Mouse (Mus musculus): Measurements from ENCODE around the gene Fabp3. TPM values are rescaled to one million over a fixed set of nuclear protein-coding genes. Genes with fewer than 3 reads are reported as not detected.

Gene Fabp3
- total and polyA plus RNA-seq, 2 experiments from 2014 or later, result 143 to 394 TPM

DNA sequence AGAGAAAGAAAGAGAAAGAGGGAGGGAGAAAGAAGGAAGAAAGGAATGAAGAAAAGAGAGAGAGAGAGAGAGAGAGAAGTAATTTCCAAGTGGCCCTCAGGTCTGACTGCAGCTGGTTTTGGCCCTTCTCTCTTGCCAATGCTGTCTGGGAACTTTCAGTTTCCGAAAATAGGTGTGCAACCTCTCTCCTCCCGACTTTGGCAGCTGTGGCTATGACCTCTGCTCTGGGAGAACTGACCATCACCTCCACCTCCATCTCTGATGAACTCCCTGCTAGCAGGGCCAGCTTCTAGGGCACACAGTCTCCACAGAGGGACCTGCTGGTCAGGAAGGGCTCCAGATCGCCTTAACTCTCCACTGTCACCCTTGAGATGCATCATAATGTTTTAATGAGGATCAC lies 21.9 kb upstream of the Fabp3 start:
- no peak overlapping the region for H3K4me2 ChIP-seq (ENCODE audit: low read depth, low read length, poor library complexity, severe bottlenecking)
- H3K4me1 ChIP-seq (ENCODE audit: insufficient read depth, low read length), result no peaks in the 10 kb centered on the region
- no peak for TF ChIP-seq CTCF (IDR thresholded peaks at IDR 0.05)
- ATAC-seq (ENCODE audit: low FRiP score) (no peak), DNase-seq (ENCODE audit: low spot score) (no peak)
- H3K36me3 ChIP-seq (ENCODE audit: insufficient read depth, low read length), result no peaks in the 10 kb centered on the region
- H3K9me3 ChIP-seq (ENCODE audit: low read length), result no peaks in the 10 kb centered on the region
- WGBS, result 47% methylated on average over 3 of the region's 3 CpGs
- no peaks in the 10 kb centered on the region for H3K27me3 ChIP-seq (ENCODE audit: insufficient read depth, low read length)
- H3K9ac ChIP-seq (replicated peaks; ENCODE audit: low read length, poor library complexity, severe bottlenecking), result no peak overlapping the region
- H3K27ac ChIP-seq (ENCODE audit: low read depth, low read length), result no peak overlapping the region
- H3K4me3 ChIP-seq (ENCODE audit: low read depth, low read length), result no peak overlapping the region

DNA sequence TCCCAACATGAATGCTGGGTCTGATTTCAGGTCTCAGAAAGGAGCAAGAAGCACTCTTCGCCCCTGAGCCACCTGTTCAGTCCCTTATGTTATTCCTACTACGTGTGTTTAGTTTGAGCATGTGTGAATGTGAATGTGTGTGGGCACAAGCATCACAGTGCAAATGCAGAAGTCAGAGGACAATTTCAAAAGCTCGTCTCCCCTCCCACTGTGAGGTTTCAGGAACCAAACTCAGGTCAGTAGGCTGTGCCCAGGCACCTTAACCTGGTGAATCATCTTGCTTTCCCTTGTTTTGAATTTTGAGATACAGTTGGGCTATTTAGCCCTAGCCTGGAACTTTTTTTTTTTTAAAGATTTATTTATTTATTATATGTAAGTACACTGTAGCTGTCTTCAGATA lies 18.6 kb upstream of the Fabp3 start:
- ATAC-seq (ENCODE audit: low FRiP score), result no peak
- H3K4me1 ChIP-seq (ENCODE audit: insufficient read depth, low read length), result no peaks in the 10 kb centered on the region
- no peaks in the 10 kb centered on the region for H3K36me3 ChIP-seq (ENCODE audit: insufficient read depth, low read length)
- DNase-seq (ENCODE audit: low spot score), result no peak
- 80% methylated on average over 3 of the region's 3 CpGs for WGBS
- H3K4me3 ChIP-seq (ENCODE audit: low read depth, low read length), result no peak overlapping the region
- no peaks in the 10 kb centered on the region for H3K9me3 ChIP-seq (ENCODE audit: low read length)
- no peak overlapping the region for H3K27ac ChIP-seq (ENCODE audit: low read depth, low read length)
- H3K27me3 ChIP-seq (ENCODE audit: insufficient read depth, low read length), result no peaks in the 10 kb centered on the region
- no peak for TF ChIP-seq CTCF (IDR thresholded peaks at IDR 0.05)
- no peak overlapping the region for H3K4me2 ChIP-seq (ENCODE audit: low read depth, low read length, poor library complexity, severe bottlenecking)
- H3K9ac ChIP-seq (replicated peaks; ENCODE audit: low read length, poor library complexity, severe bottlenecking), result no peak overlapping the region

DNA sequence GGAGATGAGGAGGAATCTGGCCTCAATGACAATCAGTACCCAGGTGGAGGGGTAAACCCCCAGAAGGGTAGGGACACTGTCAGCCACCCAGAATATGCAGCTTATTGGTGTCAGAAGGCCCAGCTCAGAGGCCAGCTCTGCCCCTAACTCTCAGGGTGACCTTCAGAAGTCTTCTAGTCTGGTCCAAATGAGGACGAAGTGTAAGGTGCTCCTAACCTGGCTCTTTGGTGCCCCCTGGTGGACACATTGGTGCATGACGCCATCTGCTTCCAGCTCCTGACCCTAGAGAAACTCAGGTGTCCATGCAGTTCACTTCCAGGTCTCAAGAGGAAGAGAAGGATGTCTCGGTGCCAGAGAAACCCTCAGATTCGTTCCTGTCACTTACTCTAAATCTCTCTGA lies 16.1 kb upstream of the Fabp3 start:
- DNase-seq (ENCODE audit: low spot score), result peak; percentile 84
- Histone ChIP-seq H3K4me1 (ENCODE audit: insufficient read depth, low read length) (no peaks in the 10 kb centered on the region), H3K4me2 (ENCODE audit: low read depth, low read length, poor library complexity, severe bottlenecking) (no peak overlapping the region), H3K9ac (replicated peaks; ENCODE audit: low read length, poor library complexity, severe bottlenecking) (no peak overlapping the region), H3K27me3 (ENCODE audit: insufficient read depth, low read length) (no peaks in the 10 kb centered on the region), H3K27ac (ENCODE audit: low read depth, low read length) (no peak overlapping the region), H3K36me3 (ENCODE audit: insufficient read depth, low read length) (no peaks in the 10 kb centered on the region), H3K9me3 (ENCODE audit: low read length) (no peaks in the 10 kb centered on the region), H3K4me3 (ENCODE audit: low read depth, low read length) (no peak overlapping the region)
- 9% methylated on average over 4 of the region's 4 CpGs for WGBS
- ATAC-seq (ENCODE audit: low FRiP score), result no peak
- peak; percentile 94 for TF ChIP-seq CTCF (IDR thresholded peaks at IDR 0.05)

DNA sequence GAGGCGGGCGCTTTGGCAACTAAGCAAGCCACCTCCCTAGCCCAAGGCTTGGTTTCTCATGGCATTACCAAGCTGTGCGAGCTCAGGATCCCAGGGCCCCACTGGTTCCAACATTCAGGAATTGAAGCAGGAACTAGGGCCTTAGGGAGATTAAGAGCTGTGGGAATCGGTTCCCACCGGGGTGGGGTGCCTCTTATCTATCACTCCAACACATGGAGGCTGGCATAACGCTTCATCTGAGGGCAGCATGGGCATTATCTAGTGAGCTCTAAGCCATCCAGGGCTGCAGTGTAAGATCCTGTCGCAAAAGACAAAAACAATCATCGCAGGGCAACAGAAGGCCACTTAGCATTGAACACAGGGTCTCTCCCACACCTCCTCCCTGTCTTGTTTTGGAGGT lies 13.9 kb upstream of the Fabp3 start:
- ATAC-seq (ENCODE audit: low FRiP score) (no peak), DNase-seq (ENCODE audit: low spot score) (no peak)
- WGBS, result 84% methylated on average over 8 of the region's 8 CpGs
- no peaks in the 10 kb centered on the region for H3K27me3 ChIP-seq (ENCODE audit: insufficient read depth, low read length)
- H3K9ac ChIP-seq (replicated peaks; ENCODE audit: low read length, poor library complexity, severe bottlenecking), result no peak overlapping the region
- H3K9me3 ChIP-seq (ENCODE audit: low read length), result no peaks in the 10 kb centered on the region
- no peak overlapping the region for H3K27ac ChIP-seq (ENCODE audit: low read depth, low read length)
- no peak for TF ChIP-seq CTCF (IDR thresholded peaks at IDR 0.05)
- no peaks in the 10 kb centered on the region for H3K4me1 ChIP-seq (ENCODE audit: insufficient read depth, low read length)
- no peaks in the 10 kb centered on the region for H3K36me3 ChIP-seq (ENCODE audit: insufficient read depth, low read length)
- H3K4me2 ChIP-seq (ENCODE audit: low read depth, low read length, poor library complexity, severe bottlenecking), result no peak overlapping the region
- H3K4me3 ChIP-seq (ENCODE audit: low read depth, low read length), result no peak overlapping the region

DNA sequence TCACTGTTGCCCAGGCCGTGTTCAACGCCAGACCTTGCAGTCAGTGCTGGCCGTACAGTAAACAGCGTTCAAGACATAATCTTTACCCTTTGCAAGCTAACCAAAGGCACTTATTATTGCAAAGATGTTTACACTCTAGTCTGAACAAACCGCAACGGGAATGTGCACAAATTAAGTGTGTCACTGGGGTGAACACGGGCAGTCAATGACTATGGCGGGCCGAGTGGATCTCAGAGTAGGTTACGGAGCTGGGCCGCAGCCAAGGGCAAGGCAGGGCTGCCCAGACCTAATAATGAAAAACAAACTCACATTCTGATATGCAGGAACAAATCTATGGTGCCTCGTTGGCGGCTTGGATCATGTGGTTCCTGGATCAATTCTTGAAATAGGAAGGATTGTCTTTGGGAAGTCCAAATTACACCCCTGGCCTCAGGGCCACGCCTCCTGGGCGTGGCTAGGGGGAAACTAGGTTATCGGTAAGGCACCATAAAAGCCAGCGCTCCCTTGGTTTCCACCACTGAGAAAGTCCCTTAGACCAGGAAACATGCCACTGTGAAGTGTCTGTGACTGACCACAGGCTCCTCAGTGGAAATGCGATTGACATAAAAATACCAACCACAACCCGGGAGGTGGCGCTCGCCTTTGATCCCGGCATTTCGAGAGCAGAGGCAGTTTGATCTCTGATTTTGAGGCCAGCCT lies 13.2 kb upstream of the Fabp3 start:
- WGBS, result 57% methylated on average over 23 of the region's 23 CpGs

DNA sequence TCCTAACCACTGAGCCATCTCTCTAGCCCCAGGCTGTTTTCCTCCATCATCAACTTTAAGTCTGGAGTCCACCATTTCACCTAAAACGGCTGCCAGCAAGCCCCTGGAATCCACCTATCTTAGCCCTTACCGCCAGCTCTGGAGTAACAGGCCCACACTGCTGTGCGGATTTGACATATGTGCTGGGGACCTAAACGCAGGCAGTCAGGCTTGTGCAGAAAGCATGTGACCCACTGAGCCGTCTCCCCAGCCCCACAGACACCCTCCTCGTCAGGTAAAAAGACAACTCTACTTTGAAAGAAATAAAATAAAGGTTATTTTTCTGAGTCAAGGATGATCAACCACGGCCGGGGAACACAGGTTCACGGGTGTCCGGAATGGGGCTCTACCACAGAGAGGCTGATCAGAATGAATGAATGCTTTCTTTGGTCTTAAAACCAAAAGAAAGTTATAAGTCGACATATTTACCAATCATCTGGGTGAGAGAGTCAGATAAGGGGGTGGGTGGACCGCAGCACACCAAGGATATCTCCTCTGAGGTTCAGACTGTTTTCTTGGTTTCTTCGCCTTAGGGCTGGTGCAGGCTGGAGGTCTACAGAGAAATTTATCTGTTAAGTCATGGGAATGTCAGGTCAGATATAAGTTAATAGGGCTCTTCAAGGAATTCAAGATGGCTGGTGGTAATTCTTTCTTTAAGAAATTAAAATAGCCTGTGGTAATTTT lies 12.0 kb upstream of the Fabp3 start:
- WGBS, result 83% methylated on average over 13 of the region's 13 CpGs
- TF ChIP-seq CTCF (IDR thresholded peaks at IDR 0.05), result no peak
- no peaks in the 10 kb centered on the region for H3K4me1 ChIP-seq (ENCODE audit: insufficient read depth, low read length)
- no peak overlapping the region for H3K9ac ChIP-seq (replicated peaks; ENCODE audit: low read length, poor library complexity, severe bottlenecking)
- no peaks in the 10 kb centered on the region for H3K36me3 ChIP-seq (ENCODE audit: insufficient read depth, low read length)
- no peak overlapping the region for H3K27ac ChIP-seq (ENCODE audit: low read depth, low read length)
- ATAC-seq (ENCODE audit: low FRiP score) (no peak), DNase-seq (ENCODE audit: low spot score) (no peak)
- no peaks in the 10 kb centered on the region for H3K27me3 ChIP-seq (ENCODE audit: insufficient read depth, low read length)
- H3K4me2 ChIP-seq (ENCODE audit: low read depth, low read length, poor library complexity, severe bottlenecking), result no peak overlapping the region
- no peaks in the 10 kb centered on the region for H3K9me3 ChIP-seq (ENCODE audit: low read length)
- no peak overlapping the region for H3K4me3 ChIP-seq (ENCODE audit: low read depth, low read length)

More for the DNA sequence above, 13.2 kb upstream of the Fabp3 start:
- no peak overlapping the region for H3K9ac ChIP-seq (replicated peaks; ENCODE audit: low read length, poor library complexity, severe bottlenecking)
- TF ChIP-seq CTCF (IDR thresholded peaks at IDR 0.05), result peak; percentile 27
- H3K4me3 ChIP-seq (ENCODE audit: low read depth, low read length), result no peak overlapping the region
- H3K27ac ChIP-seq (ENCODE audit: low read depth, low read length), result no peak overlapping the region
- H3K4me2 ChIP-seq (ENCODE audit: low read depth, low read length, poor library complexity, severe bottlenecking), result no peak overlapping the region
- no peak for DNase-seq (ENCODE audit: low spot score)
- H3K9me3 ChIP-seq (ENCODE audit: low read length), result no peaks in the 10 kb centered on the region
- ATAC-seq (ENCODE audit: low FRiP score), result no peak
- no peaks in the 10 kb centered on the region for H3K4me1 ChIP-seq (ENCODE audit: insufficient read depth, low read length)
- no peaks in the 10 kb centered on the region for H3K36me3 ChIP-seq (ENCODE audit: insufficient read depth, low read length)
- H3K27me3 ChIP-seq (ENCODE audit: insufficient read depth, low read length), result no peaks in the 10 kb centered on the region
